Mouse (Mus musculus): Measurements from ENCODE around the gene Ccnt2. TPM values are rescaled to one million over a fixed set of nuclear protein-coding genes. Genes with fewer than 3 reads are reported as not detected.

The Ccnt2 gene
- polyA plus RNA-seq, 1 experiment from 2014 or later = 76.9 TPM

- Histone ChIP-seq H3K4me2 (replicated peaks; ENCODE audit: low read depth, low read length) (no peak overlapping the region), H3K4me3 (ENCODE audit: low read length) (no peak overlapping the region), H3K9me3 (ENCODE audit: low read length) (no peaks in the 10 kb centered on the region), H3K9ac (replicated peaks; ENCODE audit: low read length) (no peak overlapping the region), H3K4me1 (ENCODE audit: insufficient read depth, low read length) (0 out of 2 replicates have a peak, but pooled peaks cover 2% of the 10 kb centered on the region), H3K36me3 (ENCODE audit: insufficient read depth, low read length) (no peaks in the 10 kb centered on the region), H3K27me3 (ENCODE audit: insufficient read depth, low read length) (no peaks in the 10 kb centered on the region), H3K27ac (ENCODE audit: low read length) (no peak overlapping the region)
- 86% methylated on average over 6 of the region's 6 CpGs for WGBS
- ATAC-seq (ENCODE audit: low FRiP score, low TSS enrichment) = no peak
These were observed 42.4 kb downstream of the Ccnt2 start for GRCm38 (mm10) chr1:127816381-127816780.

- Histone ChIP-seq H3K4me3 (ENCODE audit: low read length) (no peak overlapping the region), H3K9ac (replicated peaks; ENCODE audit: low read length) (no peak overlapping the region), H3K4me1 (ENCODE audit: insufficient read depth, low read length) (no peaks in the 10 kb centered on the region), H3K27me3 (ENCODE audit: insufficient read depth, low read length) (no peaks in the 10 kb centered on the region), H3K4me2 (replicated peaks; ENCODE audit: low read depth, low read length) (no peak overlapping the region), H3K36me3 (ENCODE audit: insufficient read depth, low read length) (no peaks in the 10 kb centered on the region), H3K27ac (ENCODE audit: low read length) (no peak overlapping the region), H3K9me3 (ENCODE audit: low read length) (no peaks in the 10 kb centered on the region)
- 12% methylated on average over 2 of the region's 2 CpGs for WGBS
- peak; percentile 51; the same call in 1 of the 2 replicates for ATAC-seq (ENCODE audit: low FRiP score, low TSS enrichment)
These were observed 53.4 kb downstream of the Ccnt2 start for GRCm38 (mm10) chr1:127827325-127827724.

- Histone ChIP-seq H3K36me3 (ENCODE audit: insufficient read depth, low read length) (no peaks in the 10 kb centered on the region), H3K27ac (ENCODE audit: low read length) (no peak overlapping the region), H3K9ac (replicated peaks; ENCODE audit: low read length) (no peak overlapping the region), H3K4me2 (replicated peaks; ENCODE audit: low read depth, low read length) (no peak overlapping the region), H3K4me3 (ENCODE audit: low read length) (no peak overlapping the region), H3K4me1 (ENCODE audit: insufficient read depth, low read length) (no peaks in the 10 kb centered on the region), H3K27me3 (ENCODE audit: insufficient read depth, low read length) (no peaks in the 10 kb centered on the region), H3K9me3 (ENCODE audit: low read length) (no peaks in the 10 kb centered on the region)
- ATAC-seq (ENCODE audit: low FRiP score, low TSS enrichment) = no peak
- 86% methylated on average over 13 of the region's 13 CpGs for WGBS
These were observed 56.4 kb downstream of the Ccnt2 start for GRCm38 (mm10) chr1:127830215-127830921.

GRCm38 (mm10) chr1:127833714-127834113 lies 59.8 kb downstream of the Ccnt2 start:
- no peak overlapping the region for H3K4me3 ChIP-seq (ENCODE audit: low read length)
- no peaks in the 10 kb centered on the region for H3K36me3 ChIP-seq (ENCODE audit: insufficient read depth, low read length)
- H3K9me3 ChIP-seq (ENCODE audit: low read length) = no peaks in the 10 kb centered on the region
- H3K27me3 ChIP-seq (ENCODE audit: insufficient read depth, low read length) = no peaks in the 10 kb centered on the region
- H3K4me1 ChIP-seq (ENCODE audit: insufficient read depth, low read length) = no peaks in the 10 kb centered on the region
- no peak overlapping the region for H3K27ac ChIP-seq (ENCODE audit: low read length)
- H3K9ac ChIP-seq (replicated peaks; ENCODE audit: low read length) = no peak overlapping the region
- H3K4me2 ChIP-seq (replicated peaks; ENCODE audit: low read depth, low read length) = no peak overlapping the region
- whole genome bisulfite sequencing = 55% methylated on average over 2 of the region's 2 CpGs
- ATAC-seq (ENCODE audit: low FRiP score, low TSS enrichment) = no peak

- no peak overlapping the region for H3K9ac ChIP-seq (replicated peaks; ENCODE audit: low read length)
- 73% methylated on average over 4 of the region's 4 CpGs for WGBS
- H3K4me2 ChIP-seq (replicated peaks; ENCODE audit: low read depth, low read length) = no peak overlapping the region
- no peak overlapping the region for H3K27ac ChIP-seq (ENCODE audit: low read length)
- no peaks in the 10 kb centered on the region for H3K9me3 ChIP-seq (ENCODE audit: low read length)
- no peak overlapping the region for H3K4me3 ChIP-seq (ENCODE audit: low read length)
- no peaks in the 10 kb centered on the region for H3K27me3 ChIP-seq (ENCODE audit: insufficient read depth, low read length)
- no peak for ATAC-seq (ENCODE audit: low FRiP score, low TSS enrichment)
- H3K36me3 ChIP-seq (ENCODE audit: insufficient read depth, low read length) = no peaks in the 10 kb centered on the region
- no peaks in the 10 kb centered on the region for H3K4me1 ChIP-seq (ENCODE audit: insufficient read depth, low read length)
These were observed 60.2 kb downstream of the Ccnt2 start for GRCm38 (mm10) chr1:127834202-127834601.

GRCm38 (mm10) chr1:127836619-127837018 lies 62.7 kb downstream of the Ccnt2 start:
- Histone ChIP-seq H3K4me1 (ENCODE audit: insufficient read depth, low read length) (no peaks in the 10 kb centered on the region), H3K27me3 (ENCODE audit: insufficient read depth, low read length) (no peaks in the 10 kb centered on the region), H3K27ac (ENCODE audit: low read length) (no peak overlapping the region), H3K4me2 (replicated peaks; ENCODE audit: low read depth, low read length) (no peak overlapping the region), H3K36me3 (ENCODE audit: insufficient read depth, low read length) (no peaks in the 10 kb centered on the region), H3K9ac (replicated peaks; ENCODE audit: low read length) (no peak overlapping the region), H3K9me3 (ENCODE audit: low read length) (no peaks in the 10 kb centered on the region), H3K4me3 (ENCODE audit: low read length) (no peak overlapping the region)
- ATAC-seq (ENCODE audit: low FRiP score, low TSS enrichment) = no peak
- WGBS = 36% methylated on average over 4 of the region's 4 CpGs

- H3K4me2 ChIP-seq (replicated peaks; ENCODE audit: low read depth, low read length) = no peak overlapping the region
- WGBS = 79% methylated on average over 1 of the region's 1 CpGs
- H3K4me1 ChIP-seq (ENCODE audit: insufficient read depth, low read length) = no peaks in the 10 kb centered on the region
- no peak for ATAC-seq (ENCODE audit: low FRiP score, low TSS enrichment)
- H3K36me3 ChIP-seq (ENCODE audit: insufficient read depth, low read length) = no peaks in the 10 kb centered on the region
- no peak overlapping the region for H3K9ac ChIP-seq (replicated peaks; ENCODE audit: low read length)
- no peak overlapping the region for H3K4me3 ChIP-seq (ENCODE audit: low read length)
- H3K27me3 ChIP-seq (ENCODE audit: insufficient read depth, low read length) = no peaks in the 10 kb centered on the region
- H3K27ac ChIP-seq (ENCODE audit: low read length) = no peak overlapping the region
- no peaks in the 10 kb centered on the region for H3K9me3 ChIP-seq (ENCODE audit: low read length)
These were observed 64.6 kb downstream of the Ccnt2 start for GRCm38 (mm10) chr1:127838602-127839001.

GRCm38 (mm10) chr1:127845472-127845871 lies 71.5 kb downstream of the Ccnt2 start:
- no peak overlapping the region for H3K27ac ChIP-seq (ENCODE audit: low read length)
- WGBS = 91% methylated on average over 5 of the region's 5 CpGs
- no peak for ATAC-seq (ENCODE audit: low FRiP score, low TSS enrichment)
- H3K4me3 ChIP-seq (ENCODE audit: low read length) = no peak overlapping the region
- no peaks in the 10 kb centered on the region for H3K27me3 ChIP-seq (ENCODE audit: insufficient read depth, low read length)
- H3K9ac ChIP-seq (replicated peaks; ENCODE audit: low read length) = no peak overlapping the region
- H3K36me3 ChIP-seq (ENCODE audit: insufficient read depth, low read length) = no peaks in the 10 kb centered on the region
- no peaks in the 10 kb centered on the region for H3K4me1 ChIP-seq (ENCODE audit: insufficient read depth, low read length)
- no peaks in the 10 kb centered on the region for H3K9me3 ChIP-seq (ENCODE audit: low read length)
- H3K4me2 ChIP-seq (replicated peaks; ENCODE audit: low read depth, low read length) = no peak overlapping the region

GRCm38 (mm10) chr1:127850075-127850610 lies 76.2 kb downstream of the Ccnt2 start:
- ATAC-seq (ENCODE audit: low FRiP score, low TSS enrichment) = no peak
- H3K27ac ChIP-seq (ENCODE audit: low read length) = no peak overlapping the region
- H3K9me3 ChIP-seq (ENCODE audit: low read length) = peaks cover 8% of the 10 kb centered on the region
- H3K9ac ChIP-seq (replicated peaks; ENCODE audit: low read length) = no peak overlapping the region
- 60% methylated on average over 7 of the region's 7 CpGs for WGBS
- H3K4me1 ChIP-seq (ENCODE audit: insufficient read depth, low read length) = no peaks in the 10 kb centered on the region
- H3K4me3 ChIP-seq (ENCODE audit: low read length) = no peak overlapping the region
- no peak overlapping the region for H3K4me2 ChIP-seq (replicated peaks; ENCODE audit: low read depth, low read length)
- H3K36me3 ChIP-seq (ENCODE audit: insufficient read depth, low read length) = no peaks in the 10 kb centered on the region
- no peaks in the 10 kb centered on the region for H3K27me3 ChIP-seq (ENCODE audit: insufficient read depth, low read length)

GRCm38 (mm10) chr1:127854486-127855222 lies 80.7 kb downstream of the Ccnt2 start, which contains the start of gene Map3k19:
Gene Map3k19, minus strand, starts transcription at chr1:127855031.
- no peaks in the 10 kb centered on the region for H3K36me3 ChIP-seq (ENCODE audit: insufficient read depth, low read length)
- no peak within 1 kb of the TSS for H3K27ac ChIP-seq (ENCODE audit: low read length)
- ATAC-seq (ENCODE audit: low FRiP score, low TSS enrichment) = no peak
- no peaks in the 10 kb centered on the region for H3K4me1 ChIP-seq (ENCODE audit: insufficient read depth, low read length)
- WGBS = 83% methylated on average over 14 of the region's 14 CpGs
- H3K9me3 ChIP-seq (ENCODE audit: low read length) = peaks cover 8% of the 10 kb centered on the region
- H3K4me3 ChIP-seq (ENCODE audit: low read length) = no peak within 1 kb of the TSS
- no peak within 1 kb of the TSS for H3K4me2 ChIP-seq (replicated peaks; ENCODE audit: low read depth, low read length)
- no peaks in the 10 kb centered on the region for H3K27me3 ChIP-seq (ENCODE audit: insufficient read depth, low read length)
- no peak within 1 kb of the TSS for H3K9ac ChIP-seq (replicated peaks; ENCODE audit: low read length)

Data from kidney, embryonic 16.5 days (tissue).